Mouse (Mus musculus) hindbrain, embryonic 15.5 days (tissue): Measurements from ENCODE around the gene Map7d2. TPM values are rescaled to one million over a fixed set of nuclear protein-coding genes. Genes with fewer than 3 reads are reported as not detected.
"Not testable (repeated sequence)": the region's sequence is repeated elsewhere in the genome, so short reads cannot be mapped to it uniquely, and the experiment has no call there.

Experiments used
- ATAC-seq: fragments of 200-750 bp; cut with Nextera tagmentation; 2 replicates; pipeline ENCODE4 v1.8.0; 2017; ENCODE audit warnings: low read depth, moderate number of reproducible peaks, moderate TSS enrichment; ENCODE audit not compliant: low FRiP score
- H3K27ac ChIP-seq: fragments of 300-500 bp; sonication (generic); replicated peaks from 2 replicates; pipeline ENCODE4 v1.5.1; 2015; ENCODE audit warnings: mild to moderate bottlenecking, inconsistent platforms
- H3K27me3 ChIP-seq: fragments of 300-500 bp; sonication (generic); 2 replicates; pipeline ENCODE4 v1.6.1; 2015; ENCODE audit warnings: control low read depth, inconsistent platforms
- H3K36me3 ChIP-seq: fragments of 300-500 bp; sonication (generic); 2 replicates; pipeline ENCODE4 v1.6.1; 2015; ENCODE audit warnings: control low read depth, inconsistent platforms
- H3K4me1 ChIP-seq: fragments of 300-500 bp; sonication (generic); replicated peaks from 2 replicates; pipeline ENCODE4 v1.6.1; 2015; ENCODE audit warnings: control low read depth, inconsistent platforms
- H3K4me2 ChIP-seq: fragments of 300-500 bp; sonication (generic); 2 replicates; pipeline ENCODE4 v1.6.1; 2015; ENCODE audit warnings: moderate library complexity, mild to moderate bottlenecking, inconsistent platforms
- H3K4me3 ChIP-seq: fragments of 300-500 bp; sonication (generic); 2 replicates; pipeline ENCODE4 v1.5.1; 2015; ENCODE audit warnings: mild to moderate bottlenecking, inconsistent platforms
- H3K9ac ChIP-seq: fragments of 300-500 bp; sonication (generic); 2 replicates; pipeline ENCODE4 v1.6.1; 2015; ENCODE audit warnings: inconsistent platforms
- H3K9me3 ChIP-seq: fragments of 300-500 bp; sonication (generic); 2 replicates; pipeline ENCODE4 v1.6.1; 2016; ENCODE audit warnings: control low read depth, inconsistent platforms
- WGBS: fragments of 180-500 bp; shearing (Covaris S2); methylation state at CpG from one replicate; pipeline ENCODE4 v1.1.7; 2015; 5-methylcytosine and 5-hydroxymethylcytosine counted together
- polyA plus RNA-seq: library from polyadenylated mRNA; unstranded; fragments of >200 nt; fragmentation: Nextera tagmentation; extraction: Ambion mirVana; gene quantifications from 2 replicates; pipeline ENCODE4 v1.2.1, GENCODE M21; 2015

Map7d2 gene
- polyA plus RNA-seq, 1 experiment from 2014 or later = 44.2 TPM

DNA sequence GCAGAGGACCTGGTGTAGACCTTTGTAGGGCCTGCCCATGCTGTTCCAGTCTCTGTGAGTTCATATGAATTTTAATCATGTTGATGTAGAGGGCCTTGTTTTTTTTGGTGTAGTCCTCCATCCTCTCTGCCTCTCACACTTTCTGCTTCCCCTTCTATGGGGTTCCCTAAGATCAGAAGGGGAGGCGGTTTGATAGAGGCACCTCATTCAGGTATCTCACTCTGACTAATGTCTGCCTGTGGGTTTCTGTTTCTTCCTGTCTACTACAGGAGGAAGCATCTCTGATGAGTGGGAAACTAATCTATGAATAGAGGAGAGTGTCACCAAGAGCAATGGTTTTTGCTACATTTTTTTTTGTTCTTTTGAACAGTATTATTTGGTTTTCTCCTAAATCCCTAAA, 32.8 kb downstream of the Map7d2 start:
- no peak overlapping the region for H3K4me2 ChIP-seq
- no peaks in the 10 kb centered on the region for H3K27me3 ChIP-seq
- 95% methylated on average over 1 of the region's 1 CpGs for WGBS
- no peak for ATAC-seq
- no peaks in the 10 kb centered on the region for H3K9me3 ChIP-seq
- H3K9ac ChIP-seq = no peak overlapping the region
- H3K4me1 ChIP-seq = no peaks in the 10 kb centered on the region
- no peak overlapping the region for H3K4me3 ChIP-seq
- no peaks in the 10 kb centered on the region for H3K36me3 ChIP-seq
- H3K27ac ChIP-seq = no peak overlapping the region

DNA sequence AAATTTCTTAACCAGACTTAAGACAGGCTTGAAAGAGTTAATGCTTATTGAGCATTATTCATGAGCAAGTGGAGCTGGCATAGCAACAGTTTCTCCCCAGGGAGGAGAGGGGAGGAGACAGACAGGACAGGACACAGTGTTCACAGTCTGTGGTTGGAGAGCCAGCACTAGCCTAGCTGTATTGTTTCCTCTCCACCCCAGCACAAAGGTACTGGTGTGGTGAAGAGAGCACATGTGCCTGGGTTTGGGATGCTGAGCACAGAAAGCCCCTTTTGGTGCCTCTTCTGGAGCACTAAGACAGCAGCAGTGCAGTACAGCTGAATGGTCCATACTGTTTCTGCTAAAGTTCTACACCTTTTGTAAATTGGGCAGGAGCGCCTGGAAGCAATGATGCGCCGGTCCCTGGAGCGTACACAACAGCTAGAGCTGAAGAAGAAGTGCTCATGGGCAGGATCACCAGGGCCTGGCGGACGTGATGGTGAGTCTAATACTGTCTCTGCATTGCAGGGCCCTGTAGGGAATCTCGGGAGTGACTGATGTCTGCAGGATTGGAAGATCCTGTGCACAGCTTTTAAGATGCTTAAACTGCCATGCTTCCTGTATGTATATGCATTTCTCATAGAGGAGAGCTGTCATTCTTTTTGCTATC, 44.8 kb downstream of the Map7d2 start:
- Histone ChIP-seq H3K9me3 (no peaks in the 10 kb centered on the region), H3K27ac (0 out of 2 replicates have a peak overlapping the region, but pooled peaks have one; percentile 16), H3K4me1 (no peaks in the 10 kb centered on the region), H3K9ac (no peak overlapping the region), H3K27me3 (no peaks in the 10 kb centered on the region), H3K4me2 (peak overlapping the region; percentile 30), H3K4me3 (peak overlapping the region; percentile 16; the same call in 1 of the 2 replicates), H3K36me3 (no peaks in the 10 kb centered on the region)
- peak; percentile 72 for ATAC-seq
- 28% methylated on average over 7 of the region's 7 CpGs for WGBS

DNA sequence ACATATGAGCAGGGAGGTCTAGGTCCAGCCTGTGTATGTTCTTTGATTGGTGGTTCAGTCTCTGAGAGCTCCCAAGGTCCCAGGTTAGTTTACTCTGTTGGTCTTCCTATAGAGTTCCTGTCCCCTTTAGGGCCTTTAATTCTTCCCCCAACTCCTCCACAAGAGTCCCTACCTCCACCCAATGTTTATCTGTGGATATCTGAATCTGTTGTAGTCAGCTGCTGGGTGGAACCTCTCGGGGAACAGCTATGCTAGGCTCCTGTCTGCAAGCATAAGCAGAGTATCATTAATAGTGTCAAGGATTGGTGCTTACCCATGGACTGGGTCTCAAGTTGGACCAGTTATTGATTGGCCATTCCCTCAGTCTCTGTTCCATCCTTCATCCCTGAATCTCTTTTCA, 60.4 kb downstream of the Map7d2 start:
- H3K4me3 ChIP-seq = no peak overlapping the region
- H3K4me1 ChIP-seq = no peaks in the 10 kb centered on the region
- no peaks in the 10 kb centered on the region for H3K27me3 ChIP-seq
- H3K9ac ChIP-seq = no peak overlapping the region
- no peak overlapping the region for H3K27ac ChIP-seq
- no peak overlapping the region for H3K4me2 ChIP-seq
- no peaks in the 10 kb centered on the region for H3K9me3 ChIP-seq
- no peaks in the 10 kb centered on the region for H3K36me3 ChIP-seq
- ATAC-seq = no peak
- WGBS = 80% methylated on average over 1 of the region's 1 CpGs

DNA sequence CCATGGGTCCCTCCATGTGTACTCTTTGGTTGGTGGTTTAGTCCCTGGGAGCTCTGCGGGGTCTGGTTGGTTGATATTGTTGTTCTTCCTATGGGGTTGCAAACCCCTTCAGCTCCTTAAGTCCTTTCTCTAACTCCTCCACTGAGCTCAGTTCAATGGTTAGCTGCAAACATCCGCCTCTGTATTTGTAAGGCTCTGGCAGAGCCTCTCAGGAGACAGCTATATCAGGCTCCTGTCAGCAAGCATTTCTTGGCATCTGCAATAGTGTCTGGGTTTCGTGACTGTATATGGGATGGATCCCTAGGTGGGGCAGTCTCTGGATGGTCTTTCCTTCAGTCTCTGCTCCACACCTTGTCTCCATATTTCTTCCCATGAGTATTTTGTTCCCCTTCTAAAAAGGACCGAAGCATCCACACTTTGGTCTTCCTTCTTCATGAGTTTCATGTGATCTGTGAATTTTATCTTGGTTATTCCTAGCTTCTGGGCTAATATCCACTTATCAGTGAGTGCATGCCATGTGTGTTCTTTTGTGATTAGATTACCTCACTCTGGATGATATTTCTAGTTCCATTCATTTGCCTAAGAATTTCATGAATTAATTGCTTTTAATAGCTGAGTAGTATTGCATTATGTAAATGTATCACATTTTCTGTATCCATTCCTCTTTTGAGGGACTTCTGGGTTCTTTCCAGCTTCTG, 64.0 kb downstream of the Map7d2 start:
- not testable (repeated sequence) for H3K4me3 ChIP-seq, H3K9ac ChIP-seq

DNA sequence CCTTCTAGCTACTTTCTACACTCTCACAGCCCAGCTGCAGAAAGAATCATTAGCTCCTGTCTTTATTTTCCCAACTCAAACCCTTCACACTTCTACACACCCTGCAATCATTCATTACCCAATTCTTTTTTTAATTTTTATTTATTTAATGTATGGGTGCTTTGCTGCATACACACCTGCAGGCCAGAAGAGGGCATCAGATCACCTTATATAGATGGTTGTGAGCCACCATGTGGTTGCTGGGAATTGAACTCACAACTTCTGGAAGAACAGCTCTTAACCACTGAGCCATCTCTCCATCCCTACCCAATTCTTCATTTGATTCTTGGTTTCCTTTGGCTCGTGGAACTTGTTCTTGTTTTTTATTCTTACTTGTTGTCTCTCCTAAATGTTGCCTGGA, 69.9 kb downstream of the Map7d2 start:
- Histone ChIP-seq H3K27ac (no peak overlapping the region), H3K9me3 (no peaks in the 10 kb centered on the region), H3K27me3 (no peaks in the 10 kb centered on the region), H3K9ac (no peak overlapping the region), H3K4me1 (no peaks in the 10 kb centered on the region), H3K36me3 (no peaks in the 10 kb centered on the region), H3K4me2 (no peak overlapping the region), H3K4me3 (no peak overlapping the region)
- ATAC-seq = no peak
- WGBS = 96% methylated on average over 1 of the region's 1 CpGs

More for the DNA sequence above, 64.0 kb downstream of the Map7d2 start:
- not testable (repeated sequence) for ATAC-seq, H3K36me3 ChIP-seq, H3K4me1 ChIP-seq, H3K27me3 ChIP-seq, H3K27ac ChIP-seq, H3K4me2 ChIP-seq, H3K9me3 ChIP-seq
- WGBS = 87% methylated on average over 4 of the region's 4 CpGs

DNA sequence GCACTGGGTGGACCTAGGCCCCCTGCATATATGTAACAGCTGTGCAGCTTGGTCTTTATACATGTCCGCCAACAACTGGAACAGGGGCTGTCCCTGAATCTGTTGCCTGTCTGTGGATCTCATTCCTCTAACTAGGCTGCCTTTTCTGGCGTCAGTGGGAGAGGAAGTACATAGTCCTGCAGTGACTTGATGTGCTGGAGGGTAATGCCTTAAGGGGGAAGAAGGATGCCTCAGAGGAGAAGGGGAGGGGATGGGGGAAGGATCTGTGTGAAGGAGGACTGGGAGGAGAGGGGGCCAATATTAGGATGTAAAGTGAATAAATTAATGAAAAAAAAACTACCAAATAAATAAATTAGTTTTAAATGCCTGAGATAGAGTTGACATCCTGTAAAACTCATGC, 88.8 kb downstream of the Map7d2 start:
- WGBS = 60% methylated on average over 2 of the region's 2 CpGs
- no peaks in the 10 kb centered on the region for H3K9me3 ChIP-seq

DNA sequence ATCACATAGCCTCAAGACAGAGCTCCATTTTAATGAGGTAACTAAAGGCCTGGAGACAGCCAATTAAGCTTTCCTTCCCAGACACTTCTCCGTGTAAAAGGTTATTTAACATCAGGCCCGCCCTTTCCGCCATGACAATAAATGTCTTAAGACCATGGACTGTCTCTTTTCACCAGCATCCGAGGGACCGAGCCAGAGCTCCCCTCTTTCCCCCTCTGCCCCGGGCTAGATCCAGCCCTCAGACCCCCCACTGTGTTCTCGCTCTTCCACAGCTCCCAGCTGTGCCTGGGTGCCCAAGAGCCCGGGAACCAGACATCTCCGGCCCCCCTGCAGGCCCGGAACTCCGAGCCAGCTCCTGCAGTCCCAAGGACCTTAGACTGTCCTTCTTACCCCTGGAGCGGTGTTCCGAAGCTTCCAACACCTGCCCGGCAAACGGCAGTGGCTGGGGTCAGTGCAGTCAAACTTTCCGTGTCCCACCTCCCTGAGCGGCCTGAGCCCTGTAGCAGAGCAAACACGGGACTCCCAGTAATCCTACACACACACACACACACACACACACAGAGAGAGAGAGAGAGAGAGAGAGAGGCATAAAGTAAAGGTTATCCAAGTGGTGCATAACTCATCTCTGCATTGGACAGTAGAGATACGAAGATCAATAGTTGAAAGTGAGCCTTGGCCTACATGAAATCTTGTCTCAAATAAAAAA, 94.1 kb downstream of the Map7d2 start:
- H3K9me3 ChIP-seq = no peaks in the 10 kb centered on the region
- H3K4me3 ChIP-seq = no peak overlapping the region
- no peak overlapping the region for H3K9ac ChIP-seq
- ATAC-seq = no peak
- H3K27me3 ChIP-seq = no peaks in the 10 kb centered on the region
- H3K4me1 ChIP-seq = no peaks in the 10 kb centered on the region
- 63% methylated on average over 19 of the region's 19 CpGs for WGBS
- no peak overlapping the region for H3K4me2 ChIP-seq
- no peaks in the 10 kb centered on the region for H3K36me3 ChIP-seq
- no peak overlapping the region for H3K27ac ChIP-seq

More for the DNA sequence above, 88.8 kb downstream of the Map7d2 start:
- ATAC-seq = no peak
- H3K36me3 ChIP-seq = no peaks in the 10 kb centered on the region
- no peak overlapping the region for H3K9ac ChIP-seq
- H3K4me1 ChIP-seq = no peaks in the 10 kb centered on the region
- no peak overlapping the region for H3K4me3 ChIP-seq
- no peaks in the 10 kb centered on the region for H3K27me3 ChIP-seq
- no peak overlapping the region for H3K27ac ChIP-seq
- H3K4me2 ChIP-seq = no peak overlapping the region

DNA sequence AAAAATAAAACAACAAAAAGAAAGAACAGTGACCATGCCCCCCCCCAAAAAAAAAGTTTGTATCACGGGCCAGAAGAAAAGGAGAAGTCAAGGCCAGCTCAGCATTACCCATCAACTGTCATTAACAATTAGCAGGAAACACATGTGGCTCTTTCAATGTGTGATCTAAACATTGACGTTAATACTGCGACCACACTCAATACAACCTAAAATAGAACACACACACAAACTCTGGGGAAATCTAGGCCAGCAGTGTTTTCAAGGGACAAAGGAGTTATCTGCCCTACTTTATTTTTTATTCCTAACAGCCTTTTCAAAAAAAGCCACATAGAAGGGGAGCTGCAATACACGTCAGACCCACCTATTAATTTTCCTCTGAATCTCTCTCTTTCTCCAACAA, 94.7 kb downstream of the Map7d2 start:
- Histone ChIP-seq H3K9ac (no peak overlapping the region), H3K4me3 (no peak overlapping the region), H3K4me2 (no peak overlapping the region), H3K36me3 (no peaks in the 10 kb centered on the region), H3K27ac (no peak overlapping the region), H3K9me3 (no peaks in the 10 kb centered on the region), H3K4me1 (no peaks in the 10 kb centered on the region), H3K27me3 (no peaks in the 10 kb centered on the region)
- WGBS = 79% methylated on average over 4 of the region's 4 CpGs
- ATAC-seq = no peak

DNA sequence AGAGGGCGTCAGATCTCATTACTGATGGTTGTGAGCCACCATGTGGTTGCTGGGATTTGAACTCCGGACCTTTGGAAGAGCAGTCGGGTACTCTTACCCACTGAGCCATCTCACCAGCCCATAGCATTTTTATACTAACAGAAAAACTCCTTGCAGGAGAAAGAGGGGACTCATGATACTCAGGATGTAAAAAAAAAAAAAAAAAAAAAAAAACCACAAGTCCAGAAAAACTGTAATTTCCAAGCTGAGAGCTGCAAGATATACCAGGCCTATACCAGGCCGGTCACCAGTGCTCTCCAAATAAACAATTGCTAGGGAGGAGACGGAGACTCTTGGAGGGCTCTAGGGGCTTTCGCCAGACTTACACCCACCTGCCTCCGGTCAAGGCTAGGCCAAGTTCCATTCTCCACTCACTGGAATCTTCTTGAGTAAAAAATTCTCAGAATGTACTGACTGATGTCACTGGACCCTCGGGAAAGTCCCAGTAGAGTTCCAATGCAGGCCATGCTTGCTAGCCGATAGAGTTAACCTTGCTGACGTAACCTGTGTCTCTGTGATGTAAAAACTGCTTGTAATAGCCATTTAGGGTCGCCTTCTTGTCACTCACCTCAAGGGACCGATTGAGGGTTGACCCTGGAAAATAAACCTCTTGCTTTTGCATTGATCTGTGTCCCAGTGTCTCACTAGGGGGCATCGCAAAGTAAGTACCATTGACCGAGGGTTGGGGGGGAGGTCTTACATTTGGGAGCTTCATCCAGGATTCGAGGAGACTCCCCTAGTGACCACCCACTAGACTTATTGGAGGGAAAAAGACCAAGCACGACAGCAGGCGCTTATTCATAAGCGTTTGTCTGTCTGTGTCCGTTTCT, 95.7 kb downstream of the Map7d2 start:
- H3K9ac ChIP-seq = no peak overlapping the region
- no peak for ATAC-seq
- H3K9me3 ChIP-seq = no peaks in the 10 kb centered on the region
- H3K27me3 ChIP-seq = no peaks in the 10 kb centered on the region
- no peaks in the 10 kb centered on the region for H3K4me1 ChIP-seq
- no peak overlapping the region for H3K4me3 ChIP-seq
- H3K4me2 ChIP-seq = no peak overlapping the region
- no peak overlapping the region for H3K27ac ChIP-seq
- 83% methylated on average over 19 of the region's 19 CpGs for WGBS
- H3K36me3 ChIP-seq = no peaks in the 10 kb centered on the region

DNA sequence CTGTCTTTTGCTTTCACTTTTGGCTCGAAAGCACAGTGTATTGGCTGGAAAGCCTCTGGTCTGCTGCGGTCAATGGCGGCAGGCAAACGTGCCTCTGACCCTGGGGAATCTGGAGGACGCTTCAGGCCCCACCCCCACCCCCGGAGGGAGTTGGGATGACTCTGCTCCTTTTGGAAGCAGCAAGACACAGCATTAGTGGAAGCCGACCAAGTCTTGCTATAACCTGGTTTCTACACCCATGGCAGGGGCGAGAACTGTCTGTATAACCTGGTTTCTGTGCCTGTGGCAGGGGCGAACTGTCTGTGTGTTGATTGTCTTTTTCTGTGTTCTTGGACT, 96.3 kb downstream of the Map7d2 start:
- no peak for ATAC-seq
- H3K4me3 ChIP-seq = no peak overlapping the region
- H3K9ac ChIP-seq = no peak overlapping the region
- 73% methylated on average over 9 of the region's 9 CpGs for WGBS
- no peak overlapping the region for H3K27ac ChIP-seq
- H3K4me2 ChIP-seq = no peak overlapping the region
- H3K4me1 ChIP-seq = no peaks in the 10 kb centered on the region
- H3K9me3 ChIP-seq = no peaks in the 10 kb centered on the region
- H3K27me3 ChIP-seq = no peaks in the 10 kb centered on the region
- H3K36me3 ChIP-seq = no peaks in the 10 kb centered on the region

DNA sequence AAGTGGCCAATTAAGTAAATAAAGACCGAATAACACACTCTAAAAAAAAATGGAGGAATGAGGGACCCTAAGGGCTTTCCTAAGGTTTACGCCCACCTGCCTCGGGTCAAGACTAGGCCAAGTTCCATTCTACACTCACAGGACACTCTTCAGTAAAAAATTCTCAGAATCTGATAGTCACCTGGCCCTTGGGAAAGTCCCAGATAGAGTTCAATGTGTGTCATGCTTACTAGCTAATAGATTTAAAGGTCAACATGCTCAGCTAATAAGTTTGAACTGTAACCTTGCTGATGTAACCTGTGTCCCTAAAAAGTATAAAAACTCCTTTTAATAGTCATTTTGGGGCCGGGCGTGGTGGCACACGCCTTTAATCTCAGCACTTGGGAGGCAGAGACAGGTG, 101.2 kb downstream of the Map7d2 start:
- no peak overlapping the region for H3K9ac ChIP-seq
- H3K27me3 ChIP-seq = no peaks in the 10 kb centered on the region
- no peak overlapping the region for H3K4me2 ChIP-seq
- no peaks in the 10 kb centered on the region for H3K9me3 ChIP-seq
- WGBS = 86% methylated on average over 6 of the region's 6 CpGs
- no peak for ATAC-seq
- H3K4me3 ChIP-seq = no peak overlapping the region
- no peaks in the 10 kb centered on the region for H3K36me3 ChIP-seq
- H3K4me1 ChIP-seq = no peaks in the 10 kb centered on the region
- H3K27ac ChIP-seq = no peak overlapping the region

DNA sequence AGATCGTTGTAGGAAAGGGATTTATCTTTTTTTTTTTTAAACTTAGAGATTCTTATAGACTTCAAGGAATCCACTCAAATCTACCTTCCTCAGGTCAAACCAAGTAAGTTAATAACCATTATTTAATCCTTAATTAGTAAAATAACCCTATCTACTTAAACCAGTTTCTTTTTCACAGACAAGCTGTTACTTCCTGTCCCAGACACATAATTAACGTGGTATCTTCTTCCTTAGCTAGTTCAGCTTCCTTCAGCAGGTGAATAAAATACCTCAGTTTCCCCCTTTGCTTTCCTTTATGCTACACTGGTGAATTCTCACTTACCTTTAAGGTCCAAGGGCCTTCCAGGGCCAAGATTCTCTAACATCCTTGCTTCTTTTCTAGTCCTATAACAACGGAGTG, 107.4 kb downstream of the Map7d2 start:
- Histone ChIP-seq H3K27ac (no peak overlapping the region), H3K9me3 (no peaks in the 10 kb centered on the region), H3K27me3 (no peaks in the 10 kb centered on the region), H3K4me1 (no peaks in the 10 kb centered on the region), H3K9ac (no peak overlapping the region), H3K4me3 (no peak overlapping the region), H3K36me3 (no peaks in the 10 kb centered on the region), H3K4me2 (no peak overlapping the region)
- 79% methylated on average over 3 of the region's 3 CpGs for WGBS
- ATAC-seq = no peak
